6 mouse cellular contexts compared by ENCODE assay signal in the genomic region with DNA sequence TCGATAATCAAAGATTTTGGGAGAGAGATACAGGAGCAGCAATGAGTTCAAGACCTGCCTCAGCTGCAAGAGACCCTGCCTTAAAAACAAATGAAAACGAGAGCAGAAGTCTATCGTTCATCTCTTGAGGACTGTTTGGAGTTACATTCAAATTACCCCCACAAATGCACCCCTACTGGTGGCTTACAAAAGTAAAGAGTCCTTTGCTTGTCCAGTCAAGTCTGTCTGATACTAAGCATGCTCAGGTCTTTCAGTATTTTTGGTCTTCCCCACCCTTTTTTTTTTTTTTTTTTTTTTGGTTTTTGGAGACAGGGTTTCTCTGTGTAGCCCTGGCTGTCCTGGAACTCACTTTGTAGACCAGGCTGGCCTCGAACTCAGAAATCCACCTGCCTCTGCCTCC. TPM values are rescaled to one million over a fixed set of nuclear protein-coding genes. Genes with fewer than 3 reads are reported as not detected.
DNase-seq lines count a peak whose midpoint lies in the region; ATAC-seq and TF ChIP-seq lines count a peak whose summit lies in the region.
"Not testable (repeated sequence)": the region's sequence is repeated elsewhere in the genome, so short reads cannot be mapped to it uniquely, and the experiment has no call there.

No protein-coding gene starts in this region.

- not testable (repeated sequence) for TF ChIP-seq RAD21 in CH12.LX (IDR thresholded peaks at IDR 0.05; ENCODE audit: low read depth, low read length)

- H3K27me3 ChIP-seq in CH12.LX (replicated peaks); heart, embryonic 14.5 days (ENCODE audit: control insufficient read depth, insufficient read depth, low read length); intestine, postnatal 0 days (replicated peaks; ENCODE audit: control insufficient read depth, insufficient read depth, low read length); liver, embryonic 11.5 days (replicated peaks; ENCODE audit: control insufficient read depth, insufficient read depth, low read length); midbrain, postnatal 0 days (ENCODE audit: insufficient read depth, low read length): not testable (repeated sequence)

- H3K36me3 ChIP-seq in CH12.LX (replicated peaks in 1 of 2; ENCODE audit: control insufficient read depth in 1 of 2, insufficient read depth in 1 of 2, low read length in 1 of 2) = peaks cover 9 to 23% of the 10 kb centered on the region in 2 experiments
- not testable (repeated sequence) for H3K36me3 ChIP-seq in heart, embryonic 14.5 days (ENCODE audit: control insufficient read depth, insufficient read depth, low read length); intestine, postnatal 0 days (ENCODE audit: control insufficient read depth, insufficient read depth); liver, embryonic 11.5 days (ENCODE audit: control insufficient read depth, insufficient read depth, low read length); midbrain, postnatal 0 days (ENCODE audit: insufficient read depth, low read length)

- not testable (repeated sequence) for H3K9ac ChIP-seq in CH12.LX (ENCODE audit: insufficient read depth, low read depth); intestine, postnatal 0 days (ENCODE audit: low read depth, low read length); liver, embryonic 11.5 days (ENCODE audit: low read depth, low read length); midbrain, postnatal 0 days (replicated peaks; ENCODE audit: low read length, poor library complexity, severe bottlenecking)
- H3K9ac ChIP-seq in heart, embryonic 14.5 days (ENCODE audit: low read length) = 0 out of 2 replicates have a peak overlapping the region, but pooled peaks have one; percentile 86

- not testable (repeated sequence) for DNase-seq in CH12.LX (ENCODE audit: extremely low read depth); liver, embryonic 11.5 days (ENCODE audit: low spot score); midbrain, postnatal 0 days (ENCODE audit: low spot score)
- peak; percentile 37 for DNase-seq in MN1 (ENCODE audit: low spot score)

- in situ Hi-C loops in CH12.LX (cut with MboI; ENCODE audit: low pct_ligation_motif_present, low pct_unique_long_range_greater_than_20kb, low sequenced_read_pairs) = loop anchor here (5.0 kb wide), 1 partner anchor 66 kb away; no protein-coding TSS in a partner anchor

- dilution Hi-C loops in CH12.LX (cut with MboI; ENCODE audit: extremely low pct_ligation_motif_present, extremely low pct_unique_long_range_greater_than_20kb, low sequenced_read_pairs) = not testable (repeated sequence)

- ATAC-seq in heart, embryonic 14.5 days (ENCODE audit: insufficient number of reproducible peaks, insufficient read depth, low FRiP score, low read depth); intestine, postnatal 0 days; liver, embryonic 11.5 days (replicated peaks; ENCODE audit: low FRiP score); midbrain, postnatal 0 days (ENCODE audit: low FRiP score): not testable (repeated sequence)

- not testable (repeated sequence) for H3K79me2 ChIP-seq in CH12.LX (replicated peaks; ENCODE audit: control insufficient read depth, extremely low read depth, insufficient read depth, poor library complexity, severe bottlenecking)

- not testable (repeated sequence) for H3K9me3 ChIP-seq in CH12.LX (replicated peaks; ENCODE audit: low read length); heart, embryonic 14.5 days (ENCODE audit: control insufficient read depth, low read length); intestine, postnatal 0 days (ENCODE audit: control insufficient read depth); liver, embryonic 11.5 days (ENCODE audit: control insufficient read depth, low read length); midbrain, postnatal 0 days (ENCODE audit: low read length)

- H3K4me3 ChIP-seq in CH12.LX (replicated peaks in 1 of 3; ENCODE audit: low read depth in 2 of 3, low read length in 2 of 3, poor library complexity in 1 of 3); heart, embryonic 14.5 days (ENCODE audit: control insufficient read depth in 1 of 2, insufficient read depth in 1 of 2, low read depth in 1 of 2, low read length in 2 of 2); intestine, postnatal 0 days (ENCODE audit: low read depth, low read length); liver, embryonic 11.5 days (ENCODE audit: low read depth, low read length); midbrain, postnatal 0 days (ENCODE audit: low read depth, low read length): not testable (repeated sequence)

- TF ChIP-seq CTCF in CH12.LX (conservative IDR thresholded peaks at IDR 0.05 in 1 of 2, IDR thresholded peaks at IDR 0.05 in 1 of 2; ENCODE audit: low read depth in 2 of 2, low read length in 2 of 2) = peak in 1 of 2 experiments; percentile 33; a peak in 2 of 4 replicates
- peak; percentile 39; the same call in 1 of the 2 replicates for TF ChIP-seq CTCF in intestine, postnatal 0 days (IDR thresholded peaks at IDR 0.05; ENCODE audit: low read depth)
- TF ChIP-seq CTCF in midbrain, postnatal 0 days (IDR thresholded peaks at IDR 0.05) = peak; percentile 36; the same call in 1 of the 2 replicates

- H3K4me1 ChIP-seq in CH12.LX (ENCODE audit: control insufficient read depth in 1 of 2, insufficient read depth in 2 of 2) = peaks cover 9 to 38% of the 10 kb centered on the region in 2 experiments
- H3K4me1 ChIP-seq in heart, embryonic 14.5 days (ENCODE audit: control insufficient read depth in 2 of 2, insufficient read depth in 2 of 2, low read length in 2 of 2) = peaks cover 0 to 17% of the 10 kb centered on the region in 2 experiments; a peak in 3 of 4 replicates
- not testable (repeated sequence) for H3K4me1 ChIP-seq in intestine, postnatal 0 days (replicated peaks; ENCODE audit: control insufficient read depth, insufficient read depth, low read length); midbrain, postnatal 0 days (ENCODE audit: insufficient read depth, low read length)
- peaks cover 13% of the 10 kb centered on the region for H3K4me1 ChIP-seq in liver, embryonic 11.5 days (replicated peaks; ENCODE audit: control insufficient read depth, insufficient read depth, low read length)

- not testable (repeated sequence) for TF ChIP-seq EP300 in CH12.LX (IDR thresholded peaks at IDR 0.05; ENCODE audit: low read length)

- peak overlapping the region; percentile 67; the same call in 1 of the 2 replicates for H3K4me2 ChIP-seq in CH12.LX (ENCODE audit: insufficient read depth, low read depth, poor library complexity, severe bottlenecking)
- not testable (repeated sequence) for H3K4me2 ChIP-seq in heart, embryonic 14.5 days (ENCODE audit: low read length); intestine, postnatal 0 days (replicated peaks; ENCODE audit: low read depth); midbrain, postnatal 0 days (ENCODE audit: low read depth, low read length, poor library complexity, severe bottlenecking)
- H3K4me2 ChIP-seq in liver, embryonic 11.5 days = peak overlapping the region; percentile 73

- not testable (repeated sequence) for H3K27ac ChIP-seq in CH12.LX (ENCODE audit: insufficient read depth, low read depth); heart, embryonic 14.5 days (replicated peaks in 1 of 2; ENCODE audit: control insufficient read depth in 1 of 2, insufficient read depth in 1 of 2, low read depth in 2 of 2, low read length in 2 of 2); intestine, postnatal 0 days (ENCODE audit: low read depth, low read length); liver, embryonic 11.5 days (ENCODE audit: low read depth, low read length); midbrain, postnatal 0 days (ENCODE audit: low read depth, low read length)

- not testable (repeated sequence) for TF ChIP-seq POLR2A in CH12.LX (IDR thresholded peaks at IDR 0.05; ENCODE audit: low read depth, low read length)

- 83% methylated on average over 3 of the region's 4 CpGs for WGBS in heart, embryonic 14.5 days
- WGBS in intestine, postnatal 0 days = 73% methylated on average over 3 of the region's 4 CpGs
- WGBS in liver, embryonic 11.5 days = 77% methylated on average over 4 of the region's 4 CpGs
- 86% methylated on average over 3 of the region's 4 CpGs for WGBS in midbrain, postnatal 0 days

RNA-seq across cellular contexts. Expression of a gene that starts 0.9 kb away (rescaled TPM):
- total RNA-seq in CH12.LX (2012; rRNA removed) (67.1 and 67.4 TPM in 2 replicates), CH12.LX (2014; rRNA removed) (45.6 and 48.5 TPM in 2 replicates)
- 45.7 and 46.4 TPM in 2 replicates for polyA plus RNA-seq in CH12.LX (2012; ENCODE audit: insufficient read length, low read depth)
- 27.9 and 31.1 TPM in 2 replicates for polyA plus RNA-seq in heart, embryonic 14.5 days (2014; fragmentation: Nextera tagmentation; extraction: Ambion mirVana)
- polyA plus RNA-seq in intestine, postnatal 0 days (2015; fragmentation: Nextera tagmentation; extraction: Ambion mirVana) = 10.0 and 12.6 TPM in 2 replicates
- polyA plus RNA-seq in liver, embryonic 11.5 days (2014; fragmentation: Nextera tagmentation; extraction: Ambion mirVana) = 32.4 and 33.1 TPM in 2 replicates
- total RNA-seq in midbrain, postnatal 0 days (2014; rRNA removed) = 35.5 and 39.3 TPM in 2 replicates
- 19.5 and 20.1 TPM in 2 replicates for polyA plus RNA-seq in midbrain, postnatal 0 days (2015; fragmentation: Nextera tagmentation; extraction: Ambion mirVana)

RNA-seq across cellular contexts. Expression of a gene that starts 3.9 kb away (rescaled TPM):
- total RNA-seq in CH12.LX (2012; rRNA removed) (25.0 and 30.9 TPM in 2 replicates), CH12.LX (2014; rRNA removed) (33.1 and 33.8 TPM in 2 replicates)
- 47.8 and 65.3 TPM in 2 replicates for polyA plus RNA-seq in CH12.LX (2012; ENCODE audit: insufficient read length, low read depth)
- 25.7 and 26.6 TPM in 2 replicates for polyA plus RNA-seq in heart, embryonic 14.5 days (2014; fragmentation: Nextera tagmentation; extraction: Ambion mirVana)
- 19.5 and 20.2 TPM in 2 replicates for polyA plus RNA-seq in intestine, postnatal 0 days (2015; fragmentation: Nextera tagmentation; extraction: Ambion mirVana)
- polyA plus RNA-seq in liver, embryonic 11.5 days (2014; fragmentation: Nextera tagmentation; extraction: Ambion mirVana) = 26.7 and 31.2 TPM in 2 replicates
- 17.8 and 20.7 TPM in 2 replicates for total RNA-seq in midbrain, postnatal 0 days (2014; rRNA removed)
- polyA plus RNA-seq in midbrain, postnatal 0 days (2015; fragmentation: Nextera tagmentation; extraction: Ambion mirVana) = 36.2 and 39.0 TPM in 2 replicates

RNA-seq across cellular contexts. Expression of a gene that starts 54.2 kb away (rescaled TPM):
- 57.1 and 59.8 TPM in 2 replicates for total RNA-seq in CH12.LX (2012; rRNA removed)
- total RNA-seq in CH12.LX (2014; rRNA removed) = 39.7 and 40.4 TPM in 2 replicates
- polyA plus RNA-seq in CH12.LX (2012; ENCODE audit: insufficient read length, low read depth) = 50.1 and 52.8 TPM in 2 replicates
- 74.5 and 82.8 TPM in 2 replicates for polyA plus RNA-seq in heart, embryonic 14.5 days (2014; fragmentation: Nextera tagmentation; extraction: Ambion mirVana)
- 82.8 and 83.5 TPM in 2 replicates for polyA plus RNA-seq in intestine, postnatal 0 days (2015; fragmentation: Nextera tagmentation; extraction: Ambion mirVana)
- polyA plus RNA-seq in liver, embryonic 11.5 days (2014; fragmentation: Nextera tagmentation; extraction: Ambion mirVana) = 68.7 and 73.8 TPM in 2 replicates
- total RNA-seq in midbrain, postnatal 0 days (2014; rRNA removed) = 88.6 and 89.7 TPM in 2 replicates
- polyA plus RNA-seq in midbrain, postnatal 0 days (2015; fragmentation: Nextera tagmentation; extraction: Ambion mirVana) = 106 and 118 TPM in 2 replicates
